Mouse (Mus musculus) small intestine, adult 2 months (tissue): Measurements from ENCODE around the gene B3galt4.

ENCODE experiments used
- CTCF ChIP-seq: fragments of 200-500 bp; IDR thresholded peaks from 2 replicates; pipeline ENCODE4 v1.5.1; 2012; ENCODE audit warnings: low read depth, mild to moderate bottlenecking, control low read depth, inconsistent platforms, low read length, moderate library complexity, mixed read lengths; ENCODE audit not compliant: insufficient replicate concordance, insufficient read length; ENCODE audit errors: extremely low read depth
- POLR2A ChIP-seq: fragments of 200-500 bp; IDR thresholded peaks from 2 replicates; pipeline ENCODE4 v1.6.1; 2012; ENCODE audit warnings: low read depth, mild to moderate bottlenecking, control low read depth, inconsistent platforms, low read length, moderate library complexity

GRCm38 (mm10) chr17:33953310-33953709, 2.0 kb upstream of the B3galt4 start:
- no peak for TF ChIP-seq CTCF
- TF ChIP-seq POLR2A, result no peak
